Mouse (Mus musculus) testis, adult 2 months (tissue): ENCODE results near the gene Arf3. TPM values are rescaled to one million over a fixed set of nuclear protein-coding genes. Genes with fewer than 3 reads are reported as not detected.

ENCODE experiments used
- H3K27ac ChIP-seq: fragments of 200-500 bp; 2 replicates; pipeline ENCODE4 v1.5.1; 2012; ENCODE audit warnings: low read depth, low read length; ENCODE audit not compliant: control insufficient read depth, insufficient read depth
- H3K27me3 ChIP-seq: fragments of 200-500 bp; 2 replicates; pipeline ENCODE4 v1.6.1; 2012; ENCODE audit warnings: mild to moderate bottlenecking, low read length, moderate library complexity; ENCODE audit not compliant: control insufficient read depth, insufficient read depth
- H3K36me3 ChIP-seq: fragments of 200-500 bp; 2 replicates; pipeline ENCODE4 v1.6.1; 2012; ENCODE audit warnings: mild to moderate bottlenecking, low read length; ENCODE audit not compliant: control insufficient read depth, insufficient read depth
- H3K4me1 ChIP-seq: fragments of 200-500 bp; 2 replicates; pipeline ENCODE4 v1.6.1; 2012; ENCODE audit warnings: low read length; ENCODE audit not compliant: control insufficient read depth, insufficient read depth
- H3K4me3 ChIP-seq: fragments of 200-500 bp; 2 replicates; pipeline ENCODE4 v1.5.1; 2012; ENCODE audit warnings: low read depth, mild to moderate bottlenecking, low read length, moderate library complexity, mixed read lengths; ENCODE audit not compliant: control insufficient read depth
- CTCF ChIP-seq: fragments of 200-500 bp; IDR thresholded peaks from 2 replicates; pipeline ENCODE4 v1.5.1; 2012; ENCODE audit warnings: low read depth, mild to moderate bottlenecking, inconsistent platforms, low read length, moderate library complexity; ENCODE audit not compliant: control insufficient read depth, insufficient read depth, insufficient replicate concordance
- POLR2A ChIP-seq: fragments of 200-500 bp; IDR thresholded peaks from 2 replicates; pipeline ENCODE4 v1.6.1; 2012; ENCODE audit warnings: low read depth, mild to moderate bottlenecking, inconsistent platforms, low read length, moderate library complexity; ENCODE audit not compliant: control insufficient read depth
- polyA plus RNA-seq: library from polyadenylated mRNA; depleted of rRNA; stranded (reverse); fragments of >200 nt; gene quantifications from 2 replicates; pipeline ENCODE4 v1.2.3, GENCODE M21; 2012

The Arf3 gene
- polyA plus RNA-seq, 1 experiment: 80.4 TPM

GRCm38 (mm10) chr15:98789661-98790535 is 26.9 kb upstream of the Arf3 start, which contains the start of gene Wnt1:
TSS of gene Wnt1 (plus strand) at chr15:98789857.
- peaks cover 31% of the 10 kb centered on the region for H3K4me1 ChIP-seq
- peak within 1 kb of the TSS; percentile 9 for H3K4me3 ChIP-seq
- no peaks in the 10 kb centered on the region for H3K36me3 ChIP-seq
- H3K27ac ChIP-seq: no peak within 1 kb of the TSS
- TF ChIP-seq POLR2A (no peak), CTCF (no peak)
- peaks cover 10% of the 10 kb centered on the region; the same call in 1 of the 2 replicates for H3K27me3 ChIP-seq

GRCm38 (mm10) chr15:98788972-98789660 is 26.1 kb upstream of the Arf3 start:
- H3K27me3 ChIP-seq: peaks cover 10% of the 10 kb centered on the region; the same call in 1 of the 2 replicates
- H3K27ac ChIP-seq: no peak overlapping the region
- no peaks in the 10 kb centered on the region for H3K36me3 ChIP-seq
- peak overlapping the region; percentile 8 for H3K4me3 ChIP-seq
- peaks cover 31% of the 10 kb centered on the region for H3K4me1 ChIP-seq
- TF ChIP-seq POLR2A (no peak), CTCF (0 out of 2 replicates have a peak, but pooled peaks have one; percentile 19)

- H3K36me3 ChIP-seq: no peaks in the 10 kb centered on the region
- H3K27me3 ChIP-seq: peaks cover 10% of the 10 kb centered on the region; the same call in 1 of the 2 replicates
- no peak overlapping the region for H3K4me3 ChIP-seq
- no peak overlapping the region for H3K27ac ChIP-seq
- TF ChIP-seq CTCF: peak; percentile 42; the same call in 1 of the 2 replicates
- TF ChIP-seq POLR2A: no peak
- peaks cover 27% of the 10 kb centered on the region for H3K4me1 ChIP-seq
Observed at GRCm38 (mm10) chr15:98787930-98788329, 24.9 kb upstream of the Arf3 start.

GRCm38 (mm10) chr15:98785744-98786143 is 22.7 kb upstream of the Arf3 start:
- no peak overlapping the region for H3K27ac ChIP-seq
- peaks cover 7% of the 10 kb centered on the region; the same call in 1 of the 2 replicates for H3K27me3 ChIP-seq
- H3K4me3 ChIP-seq: no peak overlapping the region
- peaks cover 7% of the 10 kb centered on the region for H3K4me1 ChIP-seq
- no peak for TF ChIP-seq POLR2A
- peak; percentile 50; the same call in 1 of the 2 replicates for TF ChIP-seq CTCF
- no peaks in the 10 kb centered on the region for H3K36me3 ChIP-seq

- H3K4me1 ChIP-seq: peaks cover 22% of the 10 kb centered on the region
- TF ChIP-seq CTCF: no peak
- TF ChIP-seq POLR2A: no peak
Observed at GRCm38 (mm10) chr15:98781166-98781565, 18.2 kb upstream of the Arf3 start.

GRCm38 (mm10) chr15:98780573-98780972 is 17.6 kb upstream of the Arf3 start:
- H3K27ac ChIP-seq: no peak overlapping the region
- TF ChIP-seq CTCF: 0 out of 2 replicates have a peak, but pooled peaks have one; percentile 9
- TF ChIP-seq POLR2A: no peak
- no peaks in the 10 kb centered on the region for H3K36me3 ChIP-seq
- peaks cover 25% of the 10 kb centered on the region for H3K4me1 ChIP-seq
- H3K27me3 ChIP-seq: peaks cover 8% of the 10 kb centered on the region
- no peak overlapping the region for H3K4me3 ChIP-seq

More at GRCm38 (mm10) chr15:98781166-98781565, 18.2 kb upstream of the Arf3 start:
- H3K36me3 ChIP-seq: no peaks in the 10 kb centered on the region
- no peak overlapping the region for H3K27ac ChIP-seq
- no peak overlapping the region for H3K4me3 ChIP-seq
- H3K27me3 ChIP-seq: peaks cover 8% of the 10 kb centered on the region

GRCm38 (mm10) chr15:98780075-98780474 is 17.1 kb upstream of the Arf3 start:
- H3K27ac ChIP-seq: no peak overlapping the region
- H3K36me3 ChIP-seq: no peaks in the 10 kb centered on the region
- TF ChIP-seq CTCF: no peak
- no peak for TF ChIP-seq POLR2A
- peaks cover 8% of the 10 kb centered on the region for H3K27me3 ChIP-seq
- peaks cover 25% of the 10 kb centered on the region for H3K4me1 ChIP-seq
- no peak overlapping the region for H3K4me3 ChIP-seq
